Mouse (Mus musculus) left cerebral cortex, postnatal 14 days (tissue): ENCODE results near the gene Trpm5. TPM values are rescaled to one million over a fixed set of nuclear protein-coding genes. Genes with fewer than 3 reads are reported as not detected.
A peak's percentile ranks its signal among the peaks of the same experiment; 100 is the strongest.

Experiments used
- DNase-seq, 2 experiments: peaks; one replicate each; pipeline ENCODE4 v3.0.0; 2021 to 2022; ENCODE audit warnings: low spot score in 2 of 2, mixed read lengths in 1 of 2
- intact Hi-C: fragments of 180-260 bp; cut with DNase I; formaldehyde crosslinking; loops from one replicate; pipeline ENCODE4 v1.15.1; 2025
- total RNA-seq, 2 experiments: library from RNA; stranded (reverse); gene quantifications; 2 replicates each; pipeline ENCODE4 v1.2.3; 2021

Gene Trpm5
- total RNA-seq, 2 experiments from 2014 or later = 0.19 TPM; not detected in 1

GRCm38 (mm10) chr7:143108200-143108599 is 13.8 kb upstream of the Trpm5 start:
- intact Hi-C loops = no loop called here

GRCm38 (mm10) chr7:143106672-143107465 is 12.4 kb upstream of the Trpm5 start:
- no peak for DNase-seq
- intact Hi-C loops = no loop called here

More at GRCm38 (mm10) chr7:143108200-143108599, 13.8 kb upstream of the Trpm5 start:
- no peak for DNase-seq

GRCm38 (mm10) chr7:143106062-143106461 is 11.6 kb upstream of the Trpm5 start, which contains the start of gene Kcnq1:
TSS of gene Kcnq1 (plus strand) at chr7:143106362.
- no peak for DNase-seq
- intact Hi-C loops = no loop called here

- no peak for DNase-seq
- intact Hi-C loops = no loop called here
These were observed 10.9 kb upstream of the Trpm5 start for GRCm38 (mm10) chr7:143105258-143105897.

- intact Hi-C loops = no loop called here
- DNase-seq = no peak
These were observed 6.3 kb upstream of the Trpm5 start for GRCm38 (mm10) chr7:143100759-143101158.

GRCm38 (mm10) chr7:143095554-143095907 is 1.1 kb upstream of the Trpm5 start:
- intact Hi-C loops = loop anchor here (2.0 kb wide), 1 partner anchor 43 kb away; no protein-coding TSS in a partner anchor
- DNase-seq = no peak

GRCm38 (mm10) chr7:143093847-143094246 is 595 bp downstream of the Trpm5 start:
- intact Hi-C loops = loop anchor here (2.0 kb wide), 1 partner anchor 45 kb away; no protein-coding TSS in a partner anchor

GRCm38 (mm10) chr7:143087070-143087579 is 7.3 kb downstream of the Trpm5 start:
- peak in 1 of 2 experiments; percentile 56 for DNase-seq
- intact Hi-C loops = loop anchor here (2.0 to 5.0 kb wide), 2 partner anchors 78 to 195 kb away; no protein-coding TSS in a partner anchor

More at GRCm38 (mm10) chr7:143093847-143094246, 595 bp downstream of the Trpm5 start:
- DNase-seq = no peak

GRCm38 (mm10) chr7:143086366-143086765 is 8.1 kb downstream of the Trpm5 start:
- intact Hi-C loops = loop anchor here (2.0 to 5.0 kb wide), 2 partner anchors 78 to 194 kb away; no protein-coding TSS in a partner anchor
- peak in 1 of 2 experiments; percentile 46 for DNase-seq

GRCm38 (mm10) chr7:143083708-143084107 is 10.7 kb downstream of the Trpm5 start:
- intact Hi-C loops = no loop called here

GRCm38 (mm10) chr7:143082024-143082423 is 12.4 kb downstream of the Trpm5 start:
- DNase-seq = no peak
- intact Hi-C loops = no loop called here

More at GRCm38 (mm10) chr7:143083708-143084107, 10.7 kb downstream of the Trpm5 start:
- DNase-seq = no peak

- intact Hi-C loops = no loop called here
- no peak for DNase-seq
These were observed 17.1 kb downstream of the Trpm5 start for GRCm38 (mm10) chr7:143077351-143077750.

- no peak for DNase-seq
- intact Hi-C loops = no loop called here
These were observed 19.0 kb downstream of the Trpm5 start for GRCm38 (mm10) chr7:143075394-143075793.

GRCm38 (mm10) chr7:143073086-143073485 is 21.4 kb downstream of the Trpm5 start:
- DNase-seq = peak; percentile 55 to 63
- intact Hi-C loops = no loop called here

GRCm38 (mm10) chr7:143072605-143073004 is 21.8 kb downstream of the Trpm5 start:
- no peak for DNase-seq
- intact Hi-C loops = no loop called here

GRCm38 (mm10) chr7:143070506-143071070 is 23.9 kb downstream of the Trpm5 start:
- no peak for DNase-seq
- intact Hi-C loops = no loop called here

- DNase-seq = no peak
- intact Hi-C loops = loop anchor here (5.0 kb wide), 1 partner anchor 58 kb away; no protein-coding TSS in a partner anchor
These were observed 24.6 kb downstream of the Trpm5 start for GRCm38 (mm10) chr7:143069751-143070400.

GRCm38 (mm10) chr7:143068882-143069591 is 25.4 kb downstream of the Trpm5 start, which contains the start of gene Tssc4:
TSS of gene Tssc4 (plus strand) at chr7:143069249.
- intact Hi-C loops = loop anchor here (5.0 kb wide), 1 partner anchor 57 kb away; no protein-coding TSS in a partner anchor
- DNase-seq = peak; percentile 99
